Mouse (Mus musculus) cerebellum, adult 2 months (tissue): Measurements from ENCODE around the gene Tmem164.

Experiments
- CTCF ChIP-seq: fragments of 200-500 bp; IDR thresholded peaks from 2 replicates; pipeline ENCODE4 v1.5.1; 2011; ENCODE audit warnings: low read depth, mild to moderate bottlenecking, control low read depth, low read length, moderate library complexity, borderline replicate concordance; ENCODE audit not compliant: insufficient read depth
- POLR2A ChIP-seq: fragments of 200-500 bp; IDR thresholded peaks from 2 replicates; pipeline ENCODE4 v1.6.1; 2011; ENCODE audit warnings: low read length, control low read depth, borderline replicate concordance; ENCODE audit not compliant: insufficient read depth

DNA sequence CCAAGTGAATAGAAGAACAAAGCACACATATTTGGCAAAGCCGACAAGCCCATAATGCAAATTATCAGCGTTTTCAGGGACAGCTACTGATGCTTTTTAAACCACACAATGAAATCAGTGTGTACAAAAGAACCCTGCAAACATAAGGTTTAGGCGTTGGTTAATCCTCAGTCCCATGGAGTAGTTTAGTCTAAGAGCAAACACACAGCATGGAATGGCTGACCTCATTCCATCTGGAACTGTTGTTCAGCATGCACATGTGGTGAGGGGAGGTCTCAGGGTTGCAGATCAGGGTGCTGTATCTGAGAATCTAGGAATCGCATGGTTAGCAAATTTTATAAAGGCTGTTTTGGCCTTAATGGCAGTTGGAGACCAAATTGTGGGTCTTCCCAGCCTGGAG lies 69.6 kb downstream of the Tmem164 start:
- TF ChIP-seq CTCF = no peak
- TF ChIP-seq POLR2A = no peak
